Mouse (Mus musculus): ENCODE measurements around the gene Olfr643. TPM values are rescaled to one million over a fixed set of nuclear protein-coding genes. Genes with fewer than 3 reads are reported as not detected.

Gene Olfr643
- polyA plus RNA-seq, 1 experiment from 2014 or later = not detected

DNA sequence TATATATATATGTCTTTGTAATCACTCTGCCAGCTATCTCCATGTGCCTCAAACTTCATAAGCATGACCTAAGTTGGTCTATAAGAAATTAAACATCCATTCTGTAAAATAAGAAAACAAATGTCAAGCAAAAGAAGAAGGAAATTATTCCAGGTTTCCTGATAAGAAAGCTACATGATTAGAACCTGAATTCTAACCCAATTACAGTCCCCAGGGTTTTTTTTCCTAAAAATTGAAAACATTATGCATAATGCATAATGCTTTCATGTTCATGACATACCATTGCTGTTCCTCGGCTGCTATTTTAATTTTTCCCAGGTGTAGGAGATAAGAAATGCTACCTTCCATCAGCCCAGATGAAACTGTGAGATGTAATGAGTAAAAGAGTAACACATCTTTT, 51.8 kb downstream of the Olfr643 start, which contains the start of gene Olfr645:
Gene Olfr645, minus strand, starts transcription at position 101 of the 400 bp plus-strand sequence.
- no peak within 1 kb of the TSS for H3K27ac ChIP-seq
- no peak within 1 kb of the TSS for H3K4me2 ChIP-seq
- 83% methylated on average over 1 of the region's 1 CpGs for WGBS
- H3K9ac ChIP-seq = no peak within 1 kb of the TSS
- ATAC-seq (ENCODE audit: low FRiP score) = no peak
- no peaks in the 10 kb centered on the region for H3K36me3 ChIP-seq (replicated peaks)
- H3K4me1 ChIP-seq = no peaks in the 10 kb centered on the region
- H3K9me3 ChIP-seq = no peaks in the 10 kb centered on the region
- no peak within 1 kb of the TSS for H3K4me3 ChIP-seq (replicated peaks)
- no peaks in the 10 kb centered on the region for H3K27me3 ChIP-seq

DNA sequence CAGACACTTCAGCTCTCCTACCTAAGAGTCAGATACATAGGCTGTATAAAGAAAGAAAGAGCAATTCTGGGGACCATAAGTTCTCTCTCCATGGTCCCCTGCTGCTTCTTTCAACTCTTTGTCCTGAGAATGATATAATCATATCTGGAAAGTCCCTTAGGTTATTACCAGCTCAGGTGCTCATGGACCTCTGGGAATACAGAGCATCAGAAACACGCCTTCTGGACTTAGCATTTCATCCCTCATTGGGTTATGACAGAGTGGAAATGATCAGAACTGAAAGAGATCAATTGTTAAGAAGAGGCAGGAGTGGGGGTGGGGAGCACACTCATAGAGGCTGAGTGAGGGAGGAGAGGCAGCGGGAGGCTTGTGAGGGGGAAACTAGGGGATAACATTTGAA, 65.4 kb downstream of the Olfr643 start, which contains the start of gene Olfr644:
Gene Olfr644, minus strand, starts transcription at position 101 of the 400 bp plus-strand sequence.
- WGBS = 82% methylated on average over 2 of the region's 2 CpGs
- ATAC-seq (ENCODE audit: low FRiP score) = no peak
- Histone ChIP-seq H3K36me3 (replicated peaks) (no peaks in the 10 kb centered on the region), H3K4me2 (no peak within 1 kb of the TSS), H3K4me3 (replicated peaks) (no peak within 1 kb of the TSS), H3K27ac (no peak within 1 kb of the TSS), H3K9me3 (0 out of 2 replicates have a peak, but pooled peaks cover 4% of the 10 kb centered on the region), H3K4me1 (no peaks in the 10 kb centered on the region), H3K9ac (no peak within 1 kb of the TSS), H3K27me3 (no peaks in the 10 kb centered on the region)

DNA sequence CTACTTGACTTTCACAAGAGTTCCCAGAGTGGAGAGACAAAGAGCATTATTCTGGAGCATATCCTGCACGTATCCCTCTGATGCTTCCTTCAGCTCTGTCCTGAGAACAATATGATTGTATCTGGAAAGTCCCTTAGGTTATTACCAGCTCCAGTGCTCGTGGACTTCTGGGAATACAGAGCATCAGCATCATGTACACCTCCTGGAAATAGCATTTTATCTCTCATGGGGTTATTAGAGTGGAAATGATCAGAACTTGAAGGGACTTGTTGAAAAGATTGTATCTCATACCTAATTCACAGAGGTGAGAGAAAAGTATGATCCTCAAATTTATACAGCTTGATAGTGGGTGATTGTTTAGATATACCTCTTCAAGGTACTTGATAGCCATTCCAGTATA, 75.9 kb downstream of the Olfr643 start, which contains the start of gene 4930516K23Rik:
Gene 4930516K23Rik, minus strand, starts transcription at position 101 of the 400 bp plus-strand sequence.
- H3K9ac ChIP-seq = no peak within 1 kb of the TSS
- H3K9me3 ChIP-seq = no peaks in the 10 kb centered on the region
- no peak for ATAC-seq (ENCODE audit: low FRiP score)
- H3K4me2 ChIP-seq = no peak within 1 kb of the TSS
- 67% methylated on average over 2 of the region's 2 CpGs for WGBS
- no peaks in the 10 kb centered on the region for H3K4me1 ChIP-seq
- H3K27ac ChIP-seq = no peak within 1 kb of the TSS
- no peaks in the 10 kb centered on the region for H3K36me3 ChIP-seq (replicated peaks)
- no peaks in the 10 kb centered on the region for H3K27me3 ChIP-seq
- H3K4me3 ChIP-seq (replicated peaks) = no peak within 1 kb of the TSS

DNA sequence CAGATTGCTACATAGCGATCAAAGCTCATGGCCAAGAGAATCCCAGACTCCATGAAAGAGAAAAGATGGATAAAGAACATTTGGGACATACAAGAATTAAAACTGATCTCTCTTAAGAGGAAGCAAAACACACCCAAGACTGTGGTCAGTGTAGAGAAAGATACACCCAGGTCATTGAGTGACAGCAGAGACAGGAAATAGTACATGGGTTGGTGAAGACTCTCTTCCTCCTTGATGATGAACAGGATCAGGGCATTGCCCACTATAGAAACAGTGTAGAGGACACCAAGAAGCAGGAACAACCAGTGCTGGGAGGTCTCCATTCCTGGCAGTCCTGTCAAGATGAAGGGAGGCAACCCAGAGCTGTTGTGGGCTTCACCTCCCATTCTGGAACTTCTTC, 78.0 kb downstream of the Olfr643 start:
- no peak overlapping the region for H3K9ac ChIP-seq
- H3K36me3 ChIP-seq (replicated peaks) = no peaks in the 10 kb centered on the region
- H3K4me1 ChIP-seq = no peaks in the 10 kb centered on the region
- H3K9me3 ChIP-seq = no peaks in the 10 kb centered on the region
- ATAC-seq (ENCODE audit: low FRiP score) = no peak
- no peaks in the 10 kb centered on the region for H3K27me3 ChIP-seq
- H3K4me3 ChIP-seq (replicated peaks) = no peak overlapping the region
- WGBS = 87% methylated on average over 1 of the region's 1 CpGs
- H3K4me2 ChIP-seq = no peak overlapping the region
- H3K27ac ChIP-seq = no peak overlapping the region

DNA sequence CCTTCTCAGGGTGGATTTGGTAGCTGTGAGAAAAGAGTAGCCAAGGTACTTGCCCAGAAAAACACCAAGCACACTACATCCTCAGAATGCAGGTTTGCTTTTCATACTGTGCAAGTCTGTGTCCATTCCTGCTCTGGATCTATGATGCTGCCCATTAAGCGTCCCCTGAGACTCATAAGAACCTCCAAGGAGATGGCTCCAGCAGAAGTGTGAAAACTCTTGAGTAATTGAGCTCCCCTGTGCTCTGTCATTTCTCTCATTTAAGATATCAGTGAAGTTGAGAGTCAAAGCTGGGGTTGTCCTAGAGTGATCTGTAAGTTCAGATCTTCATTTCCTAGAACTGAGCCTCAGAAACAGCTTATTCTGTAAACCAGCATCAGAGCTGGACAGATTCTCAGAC, 84.6 kb downstream of the Olfr643 start, which contains the start of gene Olfr642:
Gene Olfr642, minus strand, starts transcription at position 101 of the 400 bp plus-strand sequence.
- Histone ChIP-seq H3K27me3 (no peaks in the 10 kb centered on the region), H3K4me1 (no peaks in the 10 kb centered on the region), H3K4me2 (no peak within 1 kb of the TSS), H3K4me3 (replicated peaks) (no peak within 1 kb of the TSS), H3K36me3 (replicated peaks) (no peaks in the 10 kb centered on the region), H3K9me3 (no peaks in the 10 kb centered on the region), H3K9ac (no peak within 1 kb of the TSS), H3K27ac (no peak within 1 kb of the TSS)
- no peak for ATAC-seq (ENCODE audit: low FRiP score)
- 76% methylated on average over 1 of the region's 1 CpGs for WGBS

DNA sequence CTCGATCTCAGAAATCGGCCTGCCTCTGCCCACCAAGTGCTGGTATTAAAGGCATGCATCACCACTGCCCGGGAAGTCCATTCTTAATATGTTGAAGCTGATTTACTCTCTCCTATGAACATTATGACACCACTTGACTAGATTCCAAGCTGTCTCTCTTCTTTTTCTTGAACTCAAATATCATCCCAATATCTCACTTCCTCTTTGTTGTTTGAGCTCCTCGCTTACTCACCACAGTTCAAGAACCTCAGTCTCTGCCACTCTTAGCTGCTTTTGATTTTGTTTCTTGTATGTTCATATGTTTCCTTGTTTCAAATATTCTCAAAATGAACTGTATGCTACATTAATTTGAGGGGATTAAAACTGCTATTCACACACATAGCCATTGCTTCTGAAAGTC, 86.5 kb downstream of the Olfr643 start:
- ATAC-seq (ENCODE audit: low FRiP score) = no peak
- no peak overlapping the region for H3K9ac ChIP-seq
- no peak overlapping the region for H3K4me2 ChIP-seq
- H3K27ac ChIP-seq = no peak overlapping the region
- no peaks in the 10 kb centered on the region for H3K36me3 ChIP-seq (replicated peaks)
- WGBS = 94% methylated on average over 4 of the region's 4 CpGs
- H3K27me3 ChIP-seq = no peaks in the 10 kb centered on the region
- H3K4me3 ChIP-seq (replicated peaks) = no peak overlapping the region
- H3K9me3 ChIP-seq = no peaks in the 10 kb centered on the region
- H3K4me1 ChIP-seq = no peaks in the 10 kb centered on the region

DNA sequence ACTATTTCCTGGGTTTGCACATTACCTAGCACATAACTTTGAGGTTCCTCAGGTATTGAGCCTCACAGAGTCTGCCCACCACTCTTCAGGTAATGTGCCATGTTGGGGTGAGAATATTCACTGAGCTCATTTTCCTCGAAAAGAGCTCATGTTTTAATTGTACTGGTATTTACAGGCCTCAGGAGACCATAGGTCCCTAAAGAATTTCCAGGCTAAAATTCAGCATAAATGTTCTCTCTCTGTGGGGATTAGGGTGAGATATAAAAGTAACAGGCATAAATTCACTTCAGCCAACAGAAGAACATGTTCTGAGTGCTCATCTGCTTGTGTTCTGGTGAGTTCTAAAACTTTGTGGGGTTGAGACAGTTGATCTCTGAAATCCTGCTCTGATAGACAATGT, 102.1 kb downstream of the Olfr643 start, which contains the start of gene Olfr641:
Gene Olfr641, plus strand, starts transcription at position 301 of the 400 bp plus-strand sequence.
- no peak within 1 kb of the TSS for H3K9ac ChIP-seq
- 87% methylated on average over 1 of the region's 1 CpGs for WGBS

DNA sequence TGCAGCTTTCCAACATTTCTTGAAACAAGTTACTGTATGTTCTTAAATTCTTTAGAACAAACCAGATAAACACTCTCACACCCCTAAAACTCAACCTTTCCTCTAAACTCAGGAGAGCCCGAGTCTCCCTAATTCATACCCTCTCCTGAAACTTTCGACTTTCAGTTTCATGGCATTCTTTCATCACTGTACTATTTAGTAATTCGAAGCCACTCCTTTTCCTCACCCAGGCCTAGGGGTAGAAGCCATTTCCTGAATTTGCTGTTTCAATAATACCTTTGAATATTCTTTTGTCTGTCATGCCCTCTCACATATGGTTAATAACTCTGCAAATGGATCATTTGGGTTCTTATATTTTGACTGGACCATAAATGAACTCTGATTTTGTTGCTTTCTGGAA, 110.2 kb downstream of the Olfr643 start:
- Histone ChIP-seq H3K36me3 (replicated peaks) (no peaks in the 10 kb centered on the region), H3K4me2 (no peak overlapping the region), H3K27ac (no peak overlapping the region), H3K9me3 (no peaks in the 10 kb centered on the region), H3K27me3 (no peaks in the 10 kb centered on the region), H3K4me1 (no peaks in the 10 kb centered on the region), H3K9ac (no peak overlapping the region), H3K4me3 (replicated peaks) (no peak overlapping the region)
- ATAC-seq (ENCODE audit: low FRiP score) = no peak
- 76% methylated on average over 3 of the region's 3 CpGs for WGBS

More for the DNA sequence above, 102.1 kb downstream of the Olfr643 start, which contains the start of gene Olfr641:
- Histone ChIP-seq H3K27me3 (no peaks in the 10 kb centered on the region), H3K36me3 (replicated peaks) (no peaks in the 10 kb centered on the region), H3K4me3 (replicated peaks) (no peak within 1 kb of the TSS), H3K4me1 (no peaks in the 10 kb centered on the region), H3K4me2 (no peak within 1 kb of the TSS), H3K27ac (no peak within 1 kb of the TSS), H3K9me3 (no peaks in the 10 kb centered on the region)
- ATAC-seq (ENCODE audit: low FRiP score) = no peak

DNA sequence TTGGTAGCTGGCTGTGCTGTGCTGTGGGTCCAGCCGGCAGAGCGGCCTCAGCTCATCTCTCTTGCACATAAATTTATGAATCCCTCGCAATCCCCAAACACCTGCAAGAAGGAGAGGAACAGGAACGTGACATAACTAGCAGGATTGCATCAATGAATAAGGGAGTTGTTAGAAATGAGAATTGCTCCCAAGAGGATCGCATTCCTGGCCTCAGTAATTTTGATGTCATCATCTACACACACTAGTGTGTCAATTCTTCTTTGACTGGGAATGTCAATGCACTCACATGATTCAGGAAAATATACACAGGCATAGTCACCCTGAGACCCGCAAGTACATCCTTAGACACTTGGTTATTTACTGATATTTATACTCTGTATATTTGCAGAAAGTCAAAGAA, 111.7 kb downstream of the Olfr643 start, which contains the start of gene Olfr640:
Gene Olfr640, minus strand, starts transcription at position 101 of the 400 bp plus-strand sequence.
- Histone ChIP-seq H3K27ac (no peak within 1 kb of the TSS), H3K4me2 (no peak within 1 kb of the TSS), H3K4me3 (replicated peaks) (no peak within 1 kb of the TSS), H3K9me3 (no peaks in the 10 kb centered on the region), H3K9ac (no peak within 1 kb of the TSS), H3K4me1 (no peaks in the 10 kb centered on the region), H3K36me3 (replicated peaks) (no peaks in the 10 kb centered on the region), H3K27me3 (no peaks in the 10 kb centered on the region)
- WGBS = 88% methylated on average over 6 of the region's 6 CpGs
- no peak for ATAC-seq (ENCODE audit: low FRiP score)

DNA sequence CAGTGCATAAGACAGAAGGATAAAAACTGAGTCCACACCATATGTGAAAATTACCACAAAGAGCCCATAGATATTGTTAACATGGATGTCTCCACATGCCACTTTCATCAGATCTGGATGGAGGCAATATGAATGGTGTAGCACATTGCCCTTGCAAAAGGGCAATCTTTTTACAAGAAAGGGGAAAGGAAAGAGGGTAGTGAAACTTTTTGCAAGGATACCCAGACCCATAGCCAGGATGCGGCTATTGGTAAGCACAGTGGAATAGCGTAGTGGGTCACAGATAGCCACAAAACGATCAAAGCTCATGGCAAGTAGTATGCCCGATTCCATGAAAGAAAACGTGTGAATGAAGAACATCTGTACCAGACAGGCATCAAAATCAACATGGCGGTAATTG, 115.6 kb downstream of the Olfr643 start:
- ATAC-seq (ENCODE audit: low FRiP score) = no peak
- 88% methylated on average over 6 of the region's 6 CpGs for WGBS
- Histone ChIP-seq H3K4me3 (replicated peaks) (no peak overlapping the region), H3K9me3 (no peaks in the 10 kb centered on the region), H3K27ac (no peak overlapping the region), H3K9ac (no peak overlapping the region), H3K27me3 (no peaks in the 10 kb centered on the region), H3K36me3 (replicated peaks) (no peaks in the 10 kb centered on the region), H3K4me1 (no peaks in the 10 kb centered on the region), H3K4me2 (no peak overlapping the region)

DNA sequence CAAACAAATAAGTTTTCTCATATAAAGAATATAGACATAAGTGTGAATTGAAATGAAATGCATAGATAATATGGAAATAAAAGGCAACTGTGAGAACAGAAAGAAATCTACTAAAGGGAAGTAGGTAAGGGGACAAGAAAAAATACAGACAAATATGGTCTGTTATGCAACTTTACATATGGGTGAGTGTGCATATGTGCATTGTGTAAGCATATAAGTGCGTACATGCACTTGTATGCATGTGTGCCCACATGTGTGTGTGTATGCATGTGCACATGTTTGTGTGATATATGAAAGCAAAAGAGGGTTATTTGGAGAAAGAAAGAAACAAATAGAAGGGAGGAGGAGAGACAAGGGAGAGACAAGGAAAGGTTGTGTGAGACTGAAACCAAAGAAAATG, 118.3 kb downstream of the Olfr643 start:
- no peak overlapping the region for H3K9ac ChIP-seq
- H3K27me3 ChIP-seq = no peaks in the 10 kb centered on the region
- WGBS = 95% methylated on average over 1 of the region's 1 CpGs
- ATAC-seq (ENCODE audit: low FRiP score) = no peak
- no peak overlapping the region for H3K4me2 ChIP-seq
- H3K27ac ChIP-seq = no peak overlapping the region
- H3K4me1 ChIP-seq = no peaks in the 10 kb centered on the region
- no peaks in the 10 kb centered on the region for H3K9me3 ChIP-seq
- no peaks in the 10 kb centered on the region for H3K36me3 ChIP-seq (replicated peaks)
- H3K4me3 ChIP-seq (replicated peaks) = no peak overlapping the region

DNA sequence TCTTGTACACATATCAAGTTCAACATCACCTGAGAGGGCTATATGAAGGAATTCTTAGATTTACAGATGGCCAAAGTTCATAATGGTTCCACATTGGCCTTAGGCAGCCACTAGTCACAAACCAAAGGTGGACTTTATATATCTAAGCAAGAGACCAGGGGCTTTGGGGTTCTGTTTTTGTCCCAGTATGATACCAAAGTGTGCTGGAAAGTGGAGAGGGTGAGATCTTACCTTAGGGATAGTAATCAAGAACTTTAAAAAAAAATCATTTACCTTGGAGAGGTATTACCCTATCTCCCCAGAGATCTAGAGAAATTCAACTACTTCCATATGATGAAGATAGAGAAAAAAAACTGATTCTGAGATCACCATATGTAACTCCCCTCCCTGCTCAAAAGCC, 120.0 kb downstream of the Olfr643 start, which contains the start of gene Olfr639:
Gene Olfr639, minus strand, starts transcription at position 101 of the 400 bp plus-strand sequence.
- no peak within 1 kb of the TSS for H3K27ac ChIP-seq
- H3K4me1 ChIP-seq = no peaks in the 10 kb centered on the region
- ATAC-seq (ENCODE audit: low FRiP score) = no peak
- H3K4me2 ChIP-seq = no peak within 1 kb of the TSS
- no peak within 1 kb of the TSS for H3K4me3 ChIP-seq (replicated peaks)
- no peaks in the 10 kb centered on the region for H3K36me3 ChIP-seq (replicated peaks)
- no peak within 1 kb of the TSS for H3K9ac ChIP-seq
- no peaks in the 10 kb centered on the region for H3K9me3 ChIP-seq
- H3K27me3 ChIP-seq = no peaks in the 10 kb centered on the region

DNA sequence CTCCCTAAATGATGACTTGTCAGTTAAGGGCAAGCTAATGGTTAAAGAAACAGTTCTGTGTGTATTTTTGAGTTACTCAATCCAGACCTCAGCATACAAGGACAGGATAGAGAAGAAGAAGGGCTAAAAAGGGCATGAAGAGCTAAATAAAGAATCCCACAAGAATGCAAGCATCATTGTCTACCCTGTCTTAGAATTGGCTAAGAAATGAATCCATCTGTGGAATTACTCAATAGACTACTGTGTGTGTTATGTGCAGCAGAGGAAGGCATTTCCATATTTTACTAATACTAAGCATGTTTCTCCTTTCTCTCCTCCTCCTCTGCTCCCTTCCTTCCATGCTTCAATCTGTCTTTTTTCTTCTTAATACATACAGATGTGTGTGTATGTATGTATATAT, 138.1 kb downstream of the Olfr643 start:
- Histone ChIP-seq H3K27ac (no peak overlapping the region), H3K4me2 (no peak overlapping the region), H3K4me1 (no peaks in the 10 kb centered on the region), H3K4me3 (replicated peaks) (no peak overlapping the region), H3K9me3 (no peaks in the 10 kb centered on the region), H3K9ac (no peak overlapping the region), H3K36me3 (replicated peaks) (no peaks in the 10 kb centered on the region), H3K27me3 (no peaks in the 10 kb centered on the region)
- ATAC-seq (ENCODE audit: low FRiP score) = no peak

All from forebrain, embryonic 12.5 days (tissue).